Mouse (Mus musculus) embryo, embryonic 10 days (tissue): ENCODE data around the gene Pbld1.

Source experiments
- DNase-seq: peaks from one replicate; pipeline ENCODE4 v3.0.0-alpha.2; 2015; ENCODE audit warnings: low spot score

The Pbld1 gene

DNA sequence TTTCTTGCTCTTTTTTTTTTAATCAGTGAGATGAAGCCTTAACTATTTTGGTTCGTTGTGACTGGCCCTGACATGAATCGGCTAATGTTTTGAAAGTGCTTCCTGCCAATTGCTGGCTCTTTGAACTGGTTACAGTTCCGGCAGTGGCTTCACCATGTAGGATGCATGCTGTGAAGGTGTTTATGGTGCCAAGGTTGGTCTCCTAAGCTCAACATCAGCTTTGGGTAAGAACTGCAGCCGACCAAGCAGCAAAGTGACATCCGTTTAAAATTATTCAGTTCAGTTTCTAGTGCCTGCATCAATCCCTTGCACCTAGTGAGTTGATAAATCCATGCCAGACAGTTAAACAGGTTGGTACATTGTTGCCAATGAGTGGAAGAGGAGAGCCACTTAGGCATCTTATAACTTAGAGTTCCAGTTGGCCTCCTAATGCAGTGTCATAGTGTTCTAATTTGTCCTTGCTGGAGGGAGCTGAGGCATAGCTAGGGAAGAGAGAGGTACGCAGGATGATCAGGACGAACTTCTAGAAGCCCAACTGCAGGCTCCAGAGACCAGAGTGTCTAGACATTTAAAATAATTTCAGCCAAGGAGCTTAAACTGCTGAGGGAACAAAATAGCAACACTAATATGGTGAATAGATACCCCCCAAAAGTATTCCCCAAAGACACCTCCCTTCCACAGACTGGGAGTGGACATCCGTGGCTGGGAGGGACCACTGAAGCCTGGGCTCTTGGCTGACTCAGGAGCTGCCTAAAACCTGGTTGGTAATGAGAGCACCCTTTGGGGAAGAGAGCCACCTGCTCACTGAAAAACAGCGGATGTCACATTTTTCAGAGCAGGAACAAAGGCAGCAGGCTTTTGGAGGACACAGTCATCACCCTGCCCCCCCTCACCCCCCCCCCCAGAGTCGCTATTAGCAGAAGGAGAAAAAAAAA, 32.9 kb downstream of the Pbld1 start:
- no peak for DNase-seq

DNA sequence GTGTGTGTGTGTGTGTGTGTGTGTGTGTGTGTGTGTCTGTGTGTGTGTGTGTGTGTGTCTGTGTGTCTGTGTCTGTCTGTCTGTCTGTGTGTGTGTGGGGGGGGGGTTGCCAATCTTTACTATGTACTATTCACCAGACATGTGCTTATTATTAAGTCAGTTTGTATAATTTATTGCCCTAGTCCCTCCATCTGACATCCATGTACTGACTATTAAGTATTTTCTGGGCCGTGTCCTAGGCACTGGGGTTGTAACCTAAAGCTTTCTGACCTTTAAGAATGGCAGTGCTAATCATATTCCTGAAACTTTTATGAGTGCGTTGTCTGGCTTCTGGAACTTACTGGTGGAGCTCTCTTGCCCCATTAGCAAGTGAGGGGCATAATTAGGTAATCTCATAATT, 36.8 kb downstream of the Pbld1 start:
- DNase-seq = no peak

- no peak for DNase-seq
These were observed 38.2 kb downstream of the Pbld1 start for GRCm38 (mm10) chr10:63098191-63098590.

DNA sequence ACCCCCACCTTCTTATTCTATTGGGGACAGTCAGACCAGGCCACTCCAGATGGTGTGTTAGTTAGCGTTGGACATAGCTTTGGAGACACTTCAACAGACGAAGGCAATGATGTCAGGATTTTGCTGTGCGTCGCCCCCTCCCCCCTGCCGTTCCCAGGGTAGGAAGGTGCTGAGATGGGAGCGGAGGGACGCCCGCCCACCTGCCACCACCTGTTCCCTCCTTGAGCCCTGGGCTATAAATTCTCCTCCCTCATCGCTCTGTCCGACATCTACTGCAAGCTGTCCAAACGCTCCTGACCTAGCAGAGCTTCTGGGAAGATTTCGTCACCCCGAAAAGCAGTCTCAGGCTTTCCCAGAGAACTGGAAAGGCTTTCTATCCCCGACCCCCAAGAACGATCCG, 39.6 kb downstream of the Pbld1 start, which contains the start of gene Atoh7:
TSS of gene Atoh7 (plus strand) at position 131 of the 400 bp plus-strand sequence.
- peak; percentile 32 for DNase-seq

- peak; percentile 80 for DNase-seq
These were observed 40.1 kb downstream of the Pbld1 start for GRCm38 (mm10) chr10:63099941-63100562.

- DNase-seq = peak; percentile 27
These were observed 40.7 kb downstream of the Pbld1 start for GRCm38 (mm10) chr10:63100657-63101056.

GRCm38 (mm10) chr10:63113027-63113604, 53.2 kb downstream of the Pbld1 start:
- no peak for DNase-seq

DNA sequence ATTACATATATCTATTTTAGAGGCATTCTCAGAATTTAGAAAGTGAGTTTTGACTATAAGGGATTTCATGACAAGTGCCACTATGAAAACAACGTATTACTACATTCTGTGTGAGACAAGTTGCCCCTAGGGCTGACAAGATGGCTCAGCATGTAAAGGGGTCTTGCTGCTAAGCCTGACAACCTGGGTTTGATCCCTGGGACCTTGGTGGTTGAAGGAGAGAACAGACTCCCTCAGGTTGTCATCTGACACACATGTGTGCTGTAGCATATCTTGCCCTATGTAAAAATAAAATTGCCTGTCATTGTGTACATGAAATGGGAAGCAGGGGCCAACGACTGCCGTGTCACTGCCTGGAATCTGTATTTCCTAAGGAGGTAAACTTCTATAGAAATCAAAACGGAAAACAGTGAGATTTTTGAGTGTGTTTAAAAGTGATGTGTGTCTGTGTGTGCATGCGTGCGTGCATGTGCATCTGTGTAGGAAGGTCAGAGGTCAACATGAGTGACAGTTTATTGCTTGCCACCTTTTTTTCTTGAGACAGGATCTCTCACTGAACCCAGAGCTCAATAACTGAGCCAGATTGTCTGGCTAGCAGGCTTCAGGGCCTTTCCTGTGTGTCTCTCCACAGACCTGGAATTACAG, 53.9 kb downstream of the Pbld1 start:
- no peak for DNase-seq

GRCm38 (mm10) chr10:63115881-63116280, 55.9 kb downstream of the Pbld1 start:
- DNase-seq = no peak

DNA sequence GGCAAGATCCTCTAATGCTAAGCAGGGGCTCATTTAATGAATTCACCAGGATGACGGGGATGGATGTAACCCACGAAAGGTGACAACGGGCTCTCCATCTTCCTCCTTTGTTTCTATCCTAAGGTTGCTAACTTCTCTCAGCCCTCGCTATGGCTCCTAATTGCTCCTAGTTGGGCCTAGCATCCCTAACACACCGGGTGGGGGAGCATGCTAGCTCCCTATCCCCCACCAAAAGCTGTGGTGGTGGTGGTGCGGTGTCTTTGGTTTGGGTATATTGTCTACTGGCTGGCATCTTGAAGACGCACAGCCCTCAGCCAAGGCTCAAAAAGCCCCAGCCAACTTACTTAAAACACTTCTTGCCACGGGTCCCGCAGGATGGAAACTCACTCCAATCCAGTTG, 56.4 kb downstream of the Pbld1 start:
- DNase-seq = no peak

DNA sequence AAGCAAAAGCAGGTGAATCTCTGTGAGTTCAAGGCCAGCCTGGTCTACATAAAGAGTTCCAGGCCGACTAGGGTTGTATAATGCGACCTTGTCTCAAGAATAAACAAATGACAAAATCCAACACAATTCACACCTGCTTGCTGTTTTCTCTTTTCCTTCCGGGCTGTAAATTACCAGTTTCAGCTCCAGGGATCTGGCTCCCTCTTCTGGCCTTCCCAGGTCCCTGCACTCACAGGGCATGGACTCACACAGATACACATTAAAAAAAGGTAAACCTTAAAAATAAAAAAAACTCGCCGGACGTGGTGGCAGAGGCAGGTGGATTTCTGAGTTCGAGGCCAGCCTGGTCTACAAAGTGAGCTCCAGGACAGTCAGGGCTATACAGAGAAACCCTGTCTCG, 57.6 kb downstream of the Pbld1 start:
- DNase-seq = no peak

GRCm38 (mm10) chr10:63119916-63120315, 60.0 kb downstream of the Pbld1 start:
- DNase-seq = no peak

DNA sequence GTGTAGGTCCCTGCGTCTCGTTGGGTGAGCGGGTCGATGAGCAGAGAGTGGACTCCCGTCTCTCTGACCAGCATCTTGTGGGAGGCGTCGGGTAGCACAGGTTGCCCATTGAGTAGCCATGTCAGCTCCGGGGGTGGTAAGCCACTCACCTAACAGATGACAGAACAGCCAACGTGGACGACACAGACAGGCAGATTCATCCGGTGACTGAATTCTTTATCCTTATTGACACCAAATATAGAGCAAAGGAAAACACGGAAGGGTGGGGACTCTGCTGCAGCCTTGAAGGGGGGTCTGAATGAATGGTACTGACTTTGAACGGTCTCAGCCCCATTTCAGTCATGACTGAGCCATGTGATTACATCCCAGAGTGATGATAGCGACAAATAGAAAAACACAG, 62.0 kb downstream of the Pbld1 start:
- DNase-seq = no peak

- DNase-seq = peak; percentile 82
These were observed 62.6 kb downstream of the Pbld1 start for GRCm38 (mm10) chr10:63122516-63122915.

GRCm38 (mm10) chr10:63123141-63123540, 63.2 kb downstream of the Pbld1 start:
- no peak for DNase-seq

DNA sequence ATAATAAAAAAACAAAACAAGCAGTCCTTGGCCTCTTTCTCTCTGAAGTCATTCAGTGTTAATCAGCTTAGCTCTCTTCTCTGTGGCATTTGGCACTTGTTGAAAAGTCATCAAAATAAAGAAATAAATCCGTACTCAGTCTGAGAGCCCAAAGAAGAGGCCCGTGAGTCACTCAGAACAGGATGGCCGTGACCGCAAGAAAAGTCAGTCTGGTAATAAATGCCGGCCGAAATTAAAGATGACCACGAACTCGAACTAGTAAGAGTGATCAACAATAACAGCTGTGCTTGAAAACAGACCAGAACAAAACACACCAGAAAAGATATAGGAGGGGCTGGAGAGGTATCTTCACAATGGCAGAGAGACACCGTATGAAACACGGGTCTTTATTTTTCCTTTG, 64.1 kb downstream of the Pbld1 start:
- no peak for DNase-seq

DNA sequence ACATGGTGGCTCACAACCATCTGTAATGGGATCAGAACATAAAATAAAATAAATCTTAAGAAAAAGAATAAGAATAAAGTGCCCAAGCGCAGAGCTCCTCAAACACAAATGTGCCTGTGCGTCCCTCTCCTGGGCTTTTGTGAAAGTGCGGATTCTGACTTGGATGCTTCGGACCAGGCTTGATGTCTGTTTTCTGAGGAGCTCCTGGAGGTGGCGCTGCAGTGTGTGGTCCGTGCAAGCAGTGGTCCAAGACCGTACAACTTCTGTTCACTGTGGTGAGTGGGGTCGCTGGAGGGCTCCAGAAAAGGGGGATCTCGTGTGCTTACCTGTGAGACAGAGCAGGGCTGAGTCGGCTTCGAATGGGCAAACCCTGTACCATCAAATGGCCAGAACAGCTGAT, 65.4 kb downstream of the Pbld1 start:
- peak; percentile 58 for DNase-seq

DNA sequence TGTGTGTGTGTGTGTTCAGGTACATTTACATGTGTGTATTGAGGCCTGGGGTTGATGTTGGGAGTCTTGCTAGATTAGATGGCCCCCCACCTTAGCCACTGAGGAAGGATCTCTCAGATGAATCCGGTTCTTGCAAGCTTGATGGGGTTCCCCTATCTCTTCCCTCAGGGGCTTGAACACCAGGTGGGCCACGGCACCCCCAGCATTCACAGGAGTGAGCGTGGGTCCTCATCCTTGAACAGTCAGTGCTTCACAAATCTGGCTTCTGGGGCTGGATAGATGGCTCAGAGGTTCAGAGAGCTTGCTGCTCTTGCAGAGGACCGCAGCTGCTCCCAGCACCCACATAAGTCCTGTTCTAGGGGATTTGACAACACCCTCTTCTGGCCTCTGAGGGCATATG, 66.2 kb downstream of the Pbld1 start:
- DNase-seq = no peak

- DNase-seq = no peak
These were observed 67.2 kb downstream of the Pbld1 start for GRCm38 (mm10) chr10:63127156-63127555.
